Mouse (Mus musculus) lung, postnatal 0 days (tissue): ENCODE measurements around the gene Snrpa. TPM values are rescaled to one million over a fixed set of nuclear protein-coding genes. Genes with fewer than 3 reads are reported as not detected.

Experiments
- ATAC-seq: fragments of 200-750 bp; cut with Nextera tagmentation; 2 replicates; pipeline ENCODE4 v1.8.0; 2017; ENCODE audit warnings: moderate library complexity
- DNase-seq: peaks from one replicate; pipeline ENCODE4 v3.0.0-alpha.2; 2016; ENCODE audit warnings: low spot score
- H3K27ac ChIP-seq: fragments of 300-500 bp; sonication (generic); 2 replicates; pipeline ENCODE4 v1.5.1; 2014; ENCODE audit warnings: antibody characterized with exemption, mild to moderate bottlenecking, low read length, mixed read lengths
- H3K27me3 ChIP-seq: fragments of 300-500 bp; sonication (generic); replicated peaks from 2 replicates; pipeline ENCODE4 v1.6.1; 2014; ENCODE audit warnings: low read length, mixed read lengths; ENCODE audit not compliant: insufficient read depth
- H3K36me3 ChIP-seq: fragments of 300-500 bp; sonication (generic); 2 replicates; pipeline ENCODE4 v1.6.1; 2014; ENCODE audit warnings: low read length, mixed read lengths; ENCODE audit not compliant: insufficient read depth
- H3K4me1 ChIP-seq: fragments of 300-500 bp; sonication (generic); 2 replicates; pipeline ENCODE4 v1.6.1; 2014; ENCODE audit warnings: antibody characterized with exemption, low read depth, low read length, mixed read lengths; ENCODE audit not compliant: insufficient read depth
- H3K4me2 ChIP-seq: fragments of 300-500 bp; sonication (generic); replicated peaks from 2 replicates; pipeline ENCODE4 v1.6.1; 2014; ENCODE audit warnings: low read depth, mild to moderate bottlenecking, low read length, moderate library complexity, mixed read lengths
- H3K4me3 ChIP-seq: fragments of 300-500 bp; sonication (generic); 2 replicates; pipeline ENCODE4 v1.5.1; 2014; ENCODE audit warnings: low read depth, low read length
- H3K9ac ChIP-seq: fragments of 300-500 bp; sonication (generic); replicated peaks from 2 replicates; pipeline ENCODE4 v1.6.1; 2014; ENCODE audit warnings: low read depth, mild to moderate bottlenecking
- H3K9me3 ChIP-seq: fragments of 300-500 bp; sonication (generic); 2 replicates; pipeline ENCODE4 v1.6.1; 2016; ENCODE audit warnings: low read length, mixed read lengths
- CTCF ChIP-seq: IDR thresholded peaks from 2 replicates; pipeline ENCODE4 v1.5.1; 2016; ENCODE audit warnings: antibody characterized with exemption, mild to moderate bottlenecking
- EP300 ChIP-seq: IDR thresholded peaks from 2 replicates; pipeline ENCODE4 v1.6.1; 2016; ENCODE audit warnings: antibody characterized with exemption, mild to moderate bottlenecking, control low read depth
- WGBS: fragments of 180-500 bp; shearing (Covaris S2); extraction: QIAGEN DNeasy Blood & Tissue Kit; methylation state at CpG from one replicate; pipeline ENCODE4 v1.1.7; 2014; 5-methylcytosine and 5-hydroxymethylcytosine counted together
- polyA plus RNA-seq: library from polyadenylated mRNA; unstranded; fragments of >200 nt; fragmentation: Nextera tagmentation; extraction: Ambion mirVana; gene quantifications from 2 replicates; pipeline ENCODE4 v1.2.1, GENCODE M21; 2015

The Snrpa gene
- polyA plus RNA-seq, 1 experiment from 2014 or later: 75.8 TPM

GRCm38 (mm10) chr7:27182498-27182897 is 13.6 kb downstream of the Snrpa start:
- 43% methylated on average over 1 of the region's 1 CpGs for WGBS
- Histone ChIP-seq H3K27ac (no peak overlapping the region), H3K27me3 (no peaks in the 10 kb centered on the region), H3K9me3 (no peaks in the 10 kb centered on the region), H3K4me3 (no peak overlapping the region), H3K4me2 (no peak overlapping the region), H3K36me3 (0 out of 2 replicates have a peak, but pooled peaks cover 6% of the 10 kb centered on the region), H3K9ac (no peak overlapping the region), H3K4me1 (peaks cover 8% of the 10 kb centered on the region; the same call in 1 of the 2 replicates)
- TF ChIP-seq EP300 (no peak), CTCF (no peak)
- ATAC-seq (no peak), DNase-seq (no peak)

DNA sequence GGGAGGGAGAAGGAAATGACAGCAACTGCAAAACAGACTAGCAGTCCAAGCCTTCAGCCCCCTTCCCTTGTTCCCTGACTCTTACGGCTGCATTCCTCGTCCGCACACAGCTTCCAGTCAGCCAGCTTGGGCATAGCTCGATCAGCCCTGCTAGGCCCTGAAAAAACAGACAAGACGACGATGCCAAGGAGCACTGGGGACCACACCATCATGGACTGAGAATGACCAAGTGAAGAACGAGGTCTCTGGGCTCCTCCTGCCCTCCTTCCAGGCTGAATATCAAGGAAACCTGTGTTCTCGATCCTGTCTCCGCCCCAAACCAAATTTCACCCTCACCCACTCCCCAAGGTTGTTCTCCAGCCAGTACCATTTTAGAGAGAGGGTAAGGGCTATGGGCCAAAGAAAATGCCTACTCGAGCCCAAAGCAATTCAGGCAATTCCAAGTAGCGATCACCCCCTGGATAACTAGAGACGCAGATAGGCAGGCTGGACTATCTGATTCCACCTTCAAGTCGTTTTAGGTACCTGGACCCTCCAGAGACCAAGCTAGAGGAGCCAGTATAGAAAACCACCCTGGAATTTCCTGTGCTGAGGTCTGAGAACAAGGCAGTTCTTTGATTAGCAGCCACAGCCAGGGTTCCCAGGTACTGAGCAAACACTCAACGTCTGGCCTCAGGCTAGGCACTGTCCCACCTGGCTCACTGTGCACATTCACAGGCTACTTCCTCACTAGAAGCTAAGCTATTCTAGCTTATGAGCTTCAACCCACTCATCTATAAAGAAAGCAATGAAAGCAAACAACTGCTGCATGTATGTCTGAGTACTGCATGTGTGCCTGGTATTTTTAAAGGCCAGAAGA is 15.0 kb downstream of the Snrpa start, which contains the start of the genes Gm21983 and Mia:
Gm21983 (minus strand) TSS at position 250 of the 859 bp plus-strand sequence.
Mia (minus strand) TSS at position 321 of the 859 bp plus-strand sequence.
- Histone ChIP-seq H3K4me2 (no peak within 1 kb of the TSS), H3K9ac (no peak within 1 kb of the TSS), H3K36me3 (0 out of 2 replicates have a peak, but pooled peaks cover 4% of the 10 kb centered on the region), H3K4me3 (no peak within 1 kb of the TSS), H3K27ac (peak within 1 kb of the TSS; percentile 59), H3K4me1 (peaks cover 8% of the 10 kb centered on the region; the same call in 1 of the 2 replicates), H3K9me3 (no peaks in the 10 kb centered on the region), H3K27me3 (no peaks in the 10 kb centered on the region)
- ATAC-seq (no peak), DNase-seq (peak; percentile 64)
- TF ChIP-seq EP300 (no peak), CTCF (no peak)
- 41% methylated on average over 14 of the region's 14 CpGs for WGBS

DNA sequence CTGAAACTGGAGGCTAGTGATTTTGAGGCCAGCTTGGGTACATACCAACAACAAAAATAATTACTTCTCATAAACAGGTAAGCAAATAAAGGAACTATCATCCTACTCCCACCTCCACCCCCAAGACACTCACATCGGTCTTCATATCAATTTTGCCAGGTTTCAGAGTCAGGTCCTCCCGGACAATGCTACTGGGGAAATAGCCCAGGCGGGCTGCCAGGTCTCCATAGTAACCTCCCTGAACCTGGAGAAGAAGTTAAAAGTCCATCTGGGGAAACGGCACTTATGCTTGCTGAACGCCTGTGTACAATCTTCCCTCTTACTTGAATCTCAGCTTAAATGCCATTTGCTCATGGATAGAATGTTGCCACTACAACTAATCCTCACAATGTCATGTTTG is 16.0 kb downstream of the Snrpa start:
- peak; percentile 62 for DNase-seq
- 28% methylated on average over 5 of the region's 5 CpGs for WGBS
- Histone ChIP-seq H3K27ac (peak overlapping the region; percentile 59; the same call in 1 of the 2 replicates), H3K4me2 (no peak overlapping the region), H3K9me3 (no peaks in the 10 kb centered on the region), H3K4me1 (peaks cover 8% of the 10 kb centered on the region; the same call in 1 of the 2 replicates), H3K4me3 (no peak overlapping the region), H3K27me3 (no peaks in the 10 kb centered on the region), H3K36me3 (no peaks in the 10 kb centered on the region), H3K9ac (no peak overlapping the region)
- no peak for ATAC-seq
- no peak for TF ChIP-seq EP300
- no peak for TF ChIP-seq CTCF

GRCm38 (mm10) chr7:27179217-27179918 is 16.7 kb downstream of the Snrpa start:
- TF ChIP-seq CTCF (no peak), EP300 (no peak; the same call in 1 of the 2 replicates)
- H3K9me3 ChIP-seq: no peaks in the 10 kb centered on the region
- ATAC-seq (no peak), DNase-seq (no peak)
- H3K27me3 ChIP-seq: no peaks in the 10 kb centered on the region
- 0 out of 2 replicates have a peak, but pooled peaks cover under 1% of the 10 kb centered on the region for H3K36me3 ChIP-seq
- peaks cover 8% of the 10 kb centered on the region; the same call in 1 of the 2 replicates for H3K4me1 ChIP-seq
- H3K4me2 ChIP-seq: peak overlapping the region; percentile 53
- peak overlapping the region; percentile 94 for H3K27ac ChIP-seq
- WGBS: 35% methylated on average over 16 of the region's 16 CpGs
- peak overlapping the region; percentile 75 for H3K4me3 ChIP-seq
- H3K9ac ChIP-seq: no peak overlapping the region

DNA sequence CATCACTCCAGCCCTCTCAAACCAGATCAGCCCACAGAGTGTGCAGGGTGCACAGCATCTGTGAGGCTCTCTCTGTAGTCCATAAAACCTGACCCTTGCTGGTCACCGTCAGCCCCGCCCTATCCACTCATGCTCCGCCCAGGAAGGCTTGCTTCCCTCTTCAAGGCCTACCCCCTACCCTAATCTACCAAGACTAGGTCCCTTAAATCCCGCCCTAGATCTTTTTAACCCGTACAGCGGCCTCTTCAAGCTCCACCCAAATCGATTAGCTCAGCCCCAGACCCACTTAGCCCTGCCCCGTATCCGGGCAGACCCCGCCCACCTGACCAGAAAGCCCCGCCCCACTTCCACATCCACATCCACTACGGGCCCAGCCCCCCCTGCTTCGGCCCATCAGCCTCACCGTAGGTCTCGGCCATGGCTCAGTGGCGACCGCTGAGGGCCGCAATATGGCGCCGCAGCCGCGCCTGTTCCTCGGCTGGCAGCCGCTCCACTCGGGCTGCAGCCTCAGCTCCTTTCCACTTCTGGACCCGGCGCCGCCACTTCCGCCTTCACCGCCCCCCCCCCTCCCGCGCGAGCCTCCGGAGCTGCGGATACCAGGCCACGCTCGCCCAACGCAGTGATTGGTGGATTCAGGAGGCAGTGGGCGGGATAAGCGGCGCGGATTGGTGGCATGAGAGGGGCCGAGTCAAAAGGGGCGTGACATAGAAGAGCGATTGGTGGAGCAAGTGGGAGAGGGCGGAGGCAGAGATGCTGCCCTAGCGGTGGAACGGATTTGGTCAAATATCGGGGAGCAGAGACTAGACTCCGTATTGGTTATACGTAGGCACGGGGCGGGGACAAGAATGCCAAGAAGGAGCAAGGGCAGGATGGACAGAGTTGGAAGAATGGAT is 17.5 kb downstream of the Snrpa start, which contains the start of gene Rab4b:
Rab4b (minus strand) TSS at position 573 of the 893 bp plus-strand sequence.
- H3K4me2 ChIP-seq: peak within 1 kb of the TSS; percentile 53
- WGBS: under 1% methylated on average over 49 of the region's 53 CpGs
- DNase-seq (peak; percentile 100), ATAC-seq (peak; percentile 98)
- H3K4me3 ChIP-seq: peak within 1 kb of the TSS; percentile 75
- H3K9me3 ChIP-seq: no peaks in the 10 kb centered on the region
- H3K36me3 ChIP-seq: peaks cover 5% of the 10 kb centered on the region
- H3K4me1 ChIP-seq: peaks cover 8% of the 10 kb centered on the region; the same call in 1 of the 2 replicates
- no peaks in the 10 kb centered on the region for H3K27me3 ChIP-seq
- TF ChIP-seq EP300 (no peak), CTCF (peak; percentile 76)
- H3K27ac ChIP-seq: peak within 1 kb of the TSS; percentile 94
- H3K9ac ChIP-seq: peak within 1 kb of the TSS; percentile 51
